Mouse (Mus musculus) megakaryocyte, embryonic 14.5 days (primary cell): ENCODE results near the gene Ap1g2.

Experiments
- FLI1 ChIP-seq: IDR thresholded peaks from 2 replicates; pipeline ENCODE4 v1.6.1; 2012; ENCODE audit warnings: low read length, inconsistent platforms, mixed read lengths
- GATA1 ChIP-seq: IDR thresholded peaks from 3 replicates; pipeline ENCODE4 v1.6.1; 2012; ENCODE audit warnings: mixed read lengths, low read length, inconsistent platforms, borderline replicate concordance

DNA sequence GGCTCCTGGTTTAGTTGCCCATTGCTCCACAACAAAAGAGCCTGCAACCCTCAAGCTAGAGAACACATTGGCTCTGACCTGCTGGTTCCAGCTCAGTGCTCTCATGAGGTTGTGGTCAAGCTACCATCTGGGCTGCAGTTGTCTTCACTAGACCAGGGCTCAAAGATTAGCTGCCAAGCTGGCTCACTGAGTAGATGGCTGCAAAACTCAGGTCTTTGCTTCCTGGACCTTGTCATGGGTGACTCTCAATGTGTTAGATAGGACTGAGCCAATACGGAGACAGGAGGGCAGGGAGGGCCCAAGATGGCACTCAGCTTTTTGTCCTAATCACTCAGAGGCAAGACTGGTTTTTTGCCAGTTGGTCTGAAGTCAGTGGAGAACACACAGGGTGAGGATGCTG is 39.9 kb upstream of the Ap1g2 start:
- TF ChIP-seq FLI1: no peak
- no peak for TF ChIP-seq GATA1
